Mouse (Mus musculus): ENCODE data around the gene Lep. TPM values are rescaled to one million over a fixed set of nuclear protein-coding genes. Genes with fewer than 3 reads are reported as not detected.

Gene Lep
- total RNA-seq (2021), result under 1 TPM; 0.39 to 0.66 TPM
- long read RNA-seq, experiment 1, result 0 reads
- long read RNA-seq, experiment 2, partial matches to known transcripts, result 0 of 2 reads
- long read RNA-seq, experiment 2, other reads (novel, unspliced or antisense), result 1 of 2 reads

DNA sequence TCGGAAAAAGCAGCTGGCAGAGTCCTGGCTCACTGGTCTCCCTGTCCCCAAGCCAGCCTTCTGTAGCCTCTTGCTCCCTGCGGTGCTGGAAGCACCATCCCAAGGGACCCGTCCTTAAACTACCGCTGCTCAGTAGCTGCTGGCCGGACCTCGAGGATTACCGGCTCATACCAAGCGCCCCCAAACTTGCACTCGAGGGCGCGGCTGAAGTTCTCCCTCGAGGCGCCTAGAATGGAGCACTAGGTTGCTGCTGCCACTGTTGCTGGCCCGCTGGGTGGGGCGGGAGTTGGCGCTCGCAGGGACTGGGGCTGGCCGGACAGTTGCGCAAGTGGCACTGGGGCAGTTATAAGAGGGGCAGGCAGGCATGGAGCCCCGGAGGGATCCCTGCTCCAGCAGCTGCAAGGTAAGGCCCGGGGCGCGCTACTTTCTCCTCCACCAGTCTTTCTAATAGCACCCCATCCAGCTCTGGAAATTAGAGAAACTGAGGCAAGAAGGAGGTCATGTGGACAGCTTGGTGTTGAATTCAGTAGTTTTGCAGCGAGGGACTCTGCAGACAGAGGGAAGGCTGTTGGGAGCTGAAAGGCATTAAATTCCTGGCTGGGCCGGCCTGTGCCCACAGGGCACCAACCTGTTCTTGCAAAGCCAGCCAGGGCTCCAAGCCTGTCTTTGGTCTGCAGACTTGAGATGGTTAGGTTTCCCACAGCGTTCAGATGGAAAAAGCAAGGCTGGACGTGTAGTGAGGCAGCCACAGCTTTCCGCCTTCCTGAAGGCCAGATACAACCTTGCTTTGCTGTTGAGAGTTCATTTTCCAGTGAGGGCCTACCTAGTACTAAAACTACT, at the start of gene Lep:
TSS of gene Lep (plus strand) at position 375 of the 840 bp plus-strand sequence.
- intact Hi-C loops (cut with DNase I), result no loop called here
- no peak for DNase-seq

DNA sequence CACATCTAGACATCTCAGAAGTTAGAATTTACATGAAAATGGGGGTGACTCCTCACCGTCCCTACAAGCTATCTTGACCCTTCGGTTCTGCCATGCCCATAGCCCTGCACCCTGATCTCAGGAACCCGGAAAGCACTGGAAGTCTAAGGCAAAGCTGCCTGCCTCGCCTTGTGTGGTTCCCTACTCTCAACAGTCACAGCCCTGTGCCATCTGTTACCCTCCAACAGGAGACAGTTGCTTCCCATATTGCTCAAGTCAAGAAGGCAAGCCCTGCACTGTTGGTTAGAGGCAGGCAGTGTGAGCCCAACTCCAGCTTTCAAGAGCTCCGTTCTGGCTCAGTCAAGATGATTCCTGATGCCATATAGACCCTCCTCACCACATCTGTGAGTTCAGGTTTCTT, 48.4 kb upstream of the Lep start:
- intact Hi-C loops (cut with DNase I), result no loop called here

DNA sequence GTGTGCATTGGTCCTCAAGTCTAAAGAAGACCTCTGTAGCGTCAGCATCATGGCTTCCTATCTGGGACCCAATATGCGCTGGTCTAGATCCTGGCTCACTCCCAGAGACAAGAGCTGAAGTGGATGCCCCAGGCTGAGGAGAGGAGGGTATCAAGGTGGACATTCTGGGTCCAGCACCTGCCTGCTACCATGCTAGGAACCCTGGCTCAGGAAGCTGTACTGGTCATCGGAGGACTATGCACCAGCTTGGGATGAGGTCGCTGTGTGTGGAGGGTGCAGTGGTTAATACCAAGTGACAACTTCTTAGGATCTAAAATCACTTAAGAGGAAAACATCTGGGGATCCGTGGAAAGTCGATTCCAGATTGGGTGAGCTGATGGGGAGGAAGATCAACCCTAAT, 46.8 kb upstream of the Lep start:
- intact Hi-C loops (cut with DNase I), result no loop called here
- DNase-seq, result no peak

More for the DNA sequence above, 48.4 kb upstream of the Lep start:
- DNase-seq, result no peak

DNA sequence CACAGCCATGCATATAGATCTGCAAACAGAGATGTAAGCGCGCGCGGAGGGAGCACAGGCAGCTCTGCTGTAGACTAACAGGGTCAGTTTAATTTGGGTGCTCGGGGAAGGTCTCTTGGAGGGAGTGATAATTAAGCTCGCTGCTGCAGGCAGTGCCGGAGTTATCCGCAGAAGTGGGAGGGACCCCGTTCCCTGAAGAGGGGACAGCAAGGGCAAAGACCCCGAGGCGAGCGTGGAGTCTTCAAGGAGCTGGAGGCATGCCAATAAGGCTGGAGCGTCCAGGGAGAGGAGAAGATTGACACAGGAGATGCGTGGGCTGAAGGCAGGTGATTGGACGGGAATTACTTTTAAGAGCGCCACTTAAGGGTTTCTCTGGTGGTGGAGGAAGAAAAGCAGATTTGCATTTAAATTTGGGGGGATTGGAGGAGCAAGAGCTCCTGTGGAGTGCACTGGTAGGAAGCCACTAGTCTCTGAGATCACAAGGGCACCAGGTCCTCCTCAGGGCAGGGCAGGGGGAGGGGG, 43.1 kb upstream of the Lep start:
- DNase-seq, result no peak

DNA sequence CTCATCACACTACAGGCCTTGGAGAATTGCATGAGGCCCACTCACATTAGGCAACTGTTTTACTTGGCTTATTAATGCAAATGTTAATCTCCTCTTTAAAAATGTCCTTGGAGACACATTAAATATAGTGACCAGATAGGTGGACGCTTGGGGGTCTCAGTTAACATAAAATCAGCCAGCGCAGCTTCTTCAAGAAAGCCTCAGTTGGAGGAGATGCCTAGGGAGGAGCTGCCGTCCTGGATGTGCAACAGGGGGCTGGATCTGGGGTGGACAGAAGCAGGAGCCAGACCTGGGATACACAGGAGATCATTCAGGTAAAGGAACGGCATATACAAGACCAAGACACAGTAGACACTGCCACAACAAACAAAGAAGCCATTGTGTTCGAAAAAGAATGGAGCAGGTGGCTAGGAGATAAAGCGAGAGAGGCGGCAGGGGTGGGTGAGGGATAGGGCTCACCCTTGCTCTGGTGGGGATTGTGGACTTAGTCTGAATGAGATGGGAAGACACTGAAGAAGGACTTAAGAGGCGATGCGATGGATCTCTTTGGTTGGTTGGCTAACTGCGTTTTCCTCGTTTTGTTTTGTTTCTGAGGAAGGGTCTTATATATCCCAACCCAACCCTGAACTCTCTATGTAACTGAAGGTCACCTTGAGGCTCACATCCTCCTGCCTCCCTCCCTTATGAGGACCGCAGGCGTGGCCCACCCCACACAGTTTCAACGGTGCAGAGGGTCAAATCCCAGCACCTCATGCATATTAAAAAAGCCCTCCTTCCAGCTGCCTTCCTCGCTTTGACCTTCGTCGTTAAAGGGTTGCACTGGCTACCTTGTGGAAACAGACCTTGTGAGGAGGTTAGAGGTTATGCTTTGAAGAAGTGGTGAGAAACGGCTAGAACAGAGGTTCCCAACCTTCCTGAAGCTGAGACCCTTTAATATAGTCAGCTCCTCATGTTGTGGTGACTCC, 40.0 kb upstream of the Lep start:
- no peak for DNase-seq
- intact Hi-C loops (cut with DNase I), result no loop called here

More for the DNA sequence above, 43.1 kb upstream of the Lep start:
- intact Hi-C loops (cut with DNase I), result no loop called here

DNA sequence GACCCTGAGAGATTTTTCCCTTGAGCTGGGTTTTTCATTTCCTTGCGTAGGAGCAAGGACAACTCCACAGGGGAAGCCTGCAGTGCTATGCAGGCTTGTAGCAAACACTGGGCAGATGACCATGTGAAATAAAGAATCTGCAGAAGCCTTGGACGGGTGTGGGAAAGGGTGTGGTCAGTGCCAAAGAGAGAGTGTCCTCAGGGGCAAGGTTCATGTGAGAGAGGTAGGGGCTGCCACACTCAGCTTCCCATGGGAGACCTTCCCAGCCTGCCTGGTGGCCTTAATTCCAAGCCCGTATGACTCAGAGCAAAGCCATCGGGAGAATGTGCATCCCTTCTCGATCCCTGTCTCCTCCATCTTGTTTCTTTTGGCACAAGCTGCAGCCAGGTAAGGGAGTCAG, 39.1 kb upstream of the Lep start:
- DNase-seq, result no peak
- intact Hi-C loops (cut with DNase I), result no loop called here

DNA sequence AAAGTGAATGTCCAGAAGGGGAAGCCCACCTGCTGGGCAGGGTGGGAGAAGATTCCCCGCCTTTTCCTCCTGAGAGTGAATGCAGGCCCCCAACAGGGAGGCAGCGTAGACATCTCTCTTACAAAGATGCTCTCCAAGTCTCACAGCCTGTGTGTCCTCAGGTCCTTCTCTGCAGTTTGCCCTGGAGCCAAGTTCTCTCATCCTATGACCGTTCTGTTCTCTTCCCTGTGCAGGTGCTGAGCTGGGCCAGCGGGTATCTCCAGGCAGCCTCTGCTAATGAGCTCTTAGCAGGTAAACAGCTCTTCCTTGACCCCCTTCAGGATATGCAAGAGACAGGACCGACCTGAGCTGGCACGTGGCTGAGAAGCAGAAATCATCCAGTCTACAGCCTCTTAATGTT, 38.5 kb upstream of the Lep start:
- no peak for DNase-seq
- intact Hi-C loops (cut with DNase I), result no loop called here

DNA sequence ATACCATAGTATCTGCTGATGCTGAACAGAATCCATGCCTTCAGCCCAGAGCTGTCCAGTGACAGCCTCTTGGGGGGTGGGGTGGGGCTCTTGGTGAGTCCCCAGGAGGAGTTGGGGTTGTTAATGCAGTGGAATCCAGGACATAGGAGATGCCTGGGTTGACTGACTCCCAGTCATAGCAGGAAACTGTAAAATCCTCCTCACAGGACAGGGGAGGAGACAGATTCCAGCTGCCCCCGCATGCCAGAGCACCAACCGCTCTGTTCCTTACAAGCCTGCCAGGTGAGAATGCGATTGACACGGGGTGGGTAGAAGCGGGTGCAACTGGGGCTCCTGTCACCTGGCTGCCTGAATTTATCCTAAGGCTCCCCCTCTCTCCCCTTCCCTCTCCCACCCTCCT, 37.9 kb upstream of the Lep start:
- DNase-seq, result no peak
- intact Hi-C loops (cut with DNase I), result no loop called here

DNA sequence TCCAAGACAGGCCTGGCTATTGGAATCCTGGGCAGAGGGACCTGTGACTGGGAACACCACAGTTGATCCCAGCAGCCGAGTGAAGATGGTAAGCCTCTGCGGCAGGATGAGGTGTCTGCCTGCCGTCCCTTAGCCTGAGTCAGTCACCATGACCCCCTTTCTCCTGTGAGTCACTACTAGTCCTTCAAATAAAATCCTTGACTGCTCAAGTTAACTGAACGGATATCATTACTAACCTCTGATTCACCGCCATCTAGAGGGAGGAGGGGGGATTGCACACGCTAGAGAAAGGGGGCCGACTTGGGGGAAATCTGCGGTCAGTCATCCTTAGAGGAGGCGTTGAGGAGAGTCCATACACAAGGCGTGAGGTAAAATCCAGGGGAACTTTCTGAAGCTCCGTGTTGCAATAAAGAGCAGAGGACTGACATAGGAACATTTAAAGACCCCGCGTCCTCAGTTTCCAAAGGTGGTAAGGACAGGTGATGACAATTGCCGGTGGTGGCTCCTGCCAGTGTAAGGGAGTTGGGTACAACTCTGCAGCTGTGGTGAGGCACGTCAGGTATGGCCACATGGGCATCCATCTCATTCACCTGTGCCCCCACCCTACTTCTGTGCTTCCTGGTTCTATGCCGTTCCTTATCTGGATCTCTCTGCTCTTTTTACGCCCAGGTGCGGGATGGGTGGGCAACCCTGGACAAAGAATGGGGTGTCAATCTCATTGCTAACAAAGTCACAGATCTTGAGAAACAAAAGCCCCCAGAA, 36.6 kb upstream of the Lep start:
- peak in 1 of 2 experiments; percentile 24 for DNase-seq
- intact Hi-C loops (cut with DNase I), result no loop called here

DNA sequence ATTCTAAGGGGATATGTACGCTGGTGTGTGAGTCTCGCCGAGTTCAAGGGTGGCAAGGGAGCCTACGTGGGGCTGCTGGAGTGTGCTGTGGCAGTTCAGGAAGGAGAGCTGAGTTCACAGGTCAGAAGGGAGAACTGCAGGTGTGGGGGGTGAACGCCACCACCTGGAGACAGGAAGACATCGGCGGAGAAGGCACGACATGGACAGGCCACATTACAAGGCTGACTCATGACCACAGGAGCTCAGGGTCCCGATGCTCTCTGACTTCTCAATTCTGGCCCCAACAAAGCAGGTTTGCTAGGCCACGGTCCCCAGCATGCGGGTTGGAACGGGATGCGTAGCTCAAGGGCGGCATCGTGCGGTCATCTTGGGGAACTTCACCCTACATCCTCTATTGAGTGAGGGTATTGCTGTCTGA, 36.0 kb upstream of the Lep start:
- DNase-seq, result peak; percentile 38 to 53
- intact Hi-C loops (cut with DNase I), result loop anchor here (2.0 kb wide), 1 partner anchor 75 kb away; no protein-coding TSS in a partner anchor

DNA sequence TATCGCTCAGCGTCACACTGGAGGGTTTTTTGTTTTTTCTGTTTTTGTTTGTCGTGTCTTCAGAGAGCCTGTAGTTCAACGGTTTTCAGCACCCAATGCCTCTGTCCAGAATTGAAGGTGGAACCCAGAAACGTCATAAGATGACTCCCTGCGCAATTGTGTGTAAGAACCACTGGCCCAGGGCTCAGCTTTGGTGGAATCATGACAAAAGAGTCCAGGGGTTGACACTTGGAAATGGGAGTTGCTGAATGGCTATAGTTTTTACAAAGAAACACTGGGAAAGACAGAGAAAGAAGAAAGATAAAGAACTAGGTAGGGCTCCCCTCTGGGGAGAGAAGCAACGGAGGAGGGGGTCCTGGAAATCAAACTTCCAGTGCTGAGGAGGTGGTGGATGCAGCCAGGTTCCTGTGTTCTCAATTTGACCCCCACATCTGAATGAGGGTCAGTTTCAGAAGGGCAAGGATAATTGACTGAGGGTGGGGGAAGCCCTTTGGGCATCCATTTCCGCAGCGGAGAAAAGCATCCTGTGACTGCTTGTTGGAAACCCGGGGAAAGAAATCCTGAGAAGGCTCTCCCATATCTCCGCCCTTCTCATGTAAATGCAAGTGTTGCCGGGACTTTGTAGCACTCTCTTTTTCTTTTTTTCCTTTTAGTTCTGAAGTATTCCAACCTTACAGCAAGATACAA, 34.1 kb upstream of the Lep start:
- intact Hi-C loops (cut with DNase I), result loop anchor here (2.0 kb wide), 1 partner anchor 77 kb away; no protein-coding TSS in a partner anchor
- no peak for DNase-seq

DNA sequence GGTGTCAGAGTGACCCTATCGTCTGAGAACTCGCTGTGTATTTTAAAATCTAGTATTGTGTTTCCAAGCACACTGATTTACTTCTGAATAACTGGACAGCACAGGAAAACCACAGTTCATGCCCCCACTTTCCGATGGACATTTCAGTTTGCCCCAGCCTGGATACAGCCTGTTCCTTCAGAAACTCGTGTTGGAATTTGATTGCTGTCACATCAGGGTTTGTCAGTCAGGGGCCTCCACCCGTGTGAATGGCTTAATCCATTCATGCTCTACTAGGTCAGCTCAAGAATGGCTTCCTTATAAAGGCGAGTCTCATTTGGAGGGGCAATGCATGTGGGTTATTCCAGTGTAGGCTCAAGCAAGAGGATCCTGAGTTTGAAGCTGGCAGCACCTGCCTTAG, 33.3 kb upstream of the Lep start:
- intact Hi-C loops (cut with DNase I), result no loop called here
- DNase-seq, result no peak

DNA sequence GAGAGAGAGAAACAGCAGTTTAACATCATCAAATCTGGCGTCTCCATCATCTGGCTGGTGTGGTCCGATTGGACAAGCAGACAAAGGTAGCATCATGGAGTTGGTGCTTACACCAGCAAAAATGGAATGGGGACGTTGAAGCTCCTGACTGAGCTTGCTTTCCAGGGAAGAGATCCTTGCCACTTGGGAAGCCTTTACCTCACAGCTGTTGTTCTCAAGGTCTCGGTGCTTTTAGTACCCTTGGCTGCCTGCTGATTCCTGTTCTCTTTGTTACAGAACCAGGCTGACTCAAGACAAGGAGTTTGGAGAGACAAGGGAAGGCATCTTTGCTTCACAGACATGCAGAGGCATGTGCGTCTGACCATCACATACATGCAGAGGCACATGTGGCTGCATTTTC, 31.9 kb upstream of the Lep start:
- intact Hi-C loops (cut with DNase I), result no loop called here

DNA sequence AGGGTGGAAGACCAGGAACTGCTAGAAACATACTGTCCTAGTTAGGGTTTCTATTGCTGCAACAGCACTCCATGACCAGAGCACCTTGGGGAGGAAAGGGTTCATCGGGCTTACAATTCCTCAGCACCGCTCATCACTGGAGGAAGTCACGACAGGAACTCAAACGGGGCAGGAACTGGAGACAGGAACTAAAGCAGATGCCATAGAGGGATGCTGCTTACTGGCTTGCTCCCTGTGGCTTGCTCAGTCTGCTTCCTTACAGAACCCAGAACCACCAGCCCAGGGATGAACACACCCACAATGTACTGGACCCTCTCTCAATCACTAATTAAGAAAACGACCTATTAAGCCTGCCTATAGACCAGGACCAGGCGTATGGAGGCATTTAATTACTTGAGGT, 30.5 kb upstream of the Lep start:
- DNase-seq, result no peak
- intact Hi-C loops (cut with DNase I), result no loop called here

More for the DNA sequence above, 31.9 kb upstream of the Lep start:
- DNase-seq, result no peak

DNA sequence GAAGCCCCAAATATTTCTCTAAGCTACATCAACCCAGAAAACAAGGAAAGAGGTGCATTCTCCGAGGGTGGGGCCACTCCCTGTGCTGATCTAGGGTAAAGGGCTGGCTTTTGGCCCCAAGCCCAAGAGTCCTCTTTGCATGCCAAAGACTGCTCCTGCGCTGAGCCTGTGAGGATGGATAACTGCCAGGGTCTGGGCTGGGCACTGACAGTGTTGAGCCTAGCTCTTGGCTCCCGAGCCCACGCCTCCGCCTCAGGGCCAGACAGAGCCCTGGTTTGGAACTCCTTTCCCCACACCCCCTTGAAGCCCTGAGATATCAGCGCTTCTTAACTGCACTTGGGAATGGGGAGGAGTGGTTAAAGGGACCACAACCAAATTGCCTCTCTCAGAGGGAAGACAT, 28.8 kb upstream of the Lep start:
- intact Hi-C loops (cut with DNase I), result no loop called here
- peak in 1 of 2 experiments; percentile 38 for DNase-seq

DNA sequence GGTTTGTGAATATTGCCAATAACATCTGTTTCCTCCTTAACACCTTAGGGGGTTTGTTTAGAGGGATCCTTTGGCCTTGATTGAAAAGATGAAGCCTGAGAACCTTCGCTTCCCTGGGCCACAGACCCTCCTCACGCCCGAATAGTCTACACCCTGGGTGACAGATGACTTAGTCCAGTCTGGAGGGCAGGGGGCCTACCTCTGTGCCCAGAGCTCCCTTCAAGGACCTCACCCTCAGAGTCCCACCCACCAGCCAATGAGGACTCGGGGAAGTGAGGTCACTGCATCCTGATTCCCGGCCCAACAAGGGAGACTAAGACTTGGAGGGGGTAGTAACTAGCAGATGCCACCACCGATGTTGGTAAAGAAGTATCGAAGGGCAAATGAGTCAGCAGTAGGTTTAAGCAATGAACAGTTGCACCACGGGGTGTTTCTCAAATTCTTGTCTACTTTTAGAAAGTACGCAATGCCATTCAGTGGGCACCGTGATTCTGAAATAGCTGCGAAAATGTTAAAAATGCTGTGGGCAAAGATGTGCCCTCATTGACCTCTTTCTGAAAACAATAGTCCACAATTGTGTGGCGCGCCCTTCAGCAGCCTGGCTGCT, 28.2 kb upstream of the Lep start:
- DNase-seq, result no peak
- intact Hi-C loops (cut with DNase I), result no loop called here

DNA sequence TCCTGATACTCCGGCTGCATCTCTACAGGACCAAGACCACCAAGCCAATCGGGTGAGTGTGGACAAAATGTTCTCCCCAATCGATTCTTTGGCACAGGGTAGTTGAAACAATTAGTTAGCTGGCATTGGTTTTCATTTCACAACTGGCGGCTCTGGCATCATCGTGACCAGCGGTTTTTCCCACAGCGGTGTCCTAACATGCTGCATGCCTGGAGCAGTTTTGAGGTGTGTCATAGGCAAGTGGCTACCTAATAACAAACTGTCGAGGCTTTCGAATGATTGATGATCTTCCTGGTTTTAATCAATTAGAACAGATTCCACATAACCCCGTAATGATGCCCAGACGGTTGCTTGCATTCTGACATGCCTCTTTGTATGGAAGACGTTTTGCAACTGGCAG, 27.6 kb upstream of the Lep start:
- no peak for DNase-seq
- intact Hi-C loops (cut with DNase I), result no loop called here

DNA sequence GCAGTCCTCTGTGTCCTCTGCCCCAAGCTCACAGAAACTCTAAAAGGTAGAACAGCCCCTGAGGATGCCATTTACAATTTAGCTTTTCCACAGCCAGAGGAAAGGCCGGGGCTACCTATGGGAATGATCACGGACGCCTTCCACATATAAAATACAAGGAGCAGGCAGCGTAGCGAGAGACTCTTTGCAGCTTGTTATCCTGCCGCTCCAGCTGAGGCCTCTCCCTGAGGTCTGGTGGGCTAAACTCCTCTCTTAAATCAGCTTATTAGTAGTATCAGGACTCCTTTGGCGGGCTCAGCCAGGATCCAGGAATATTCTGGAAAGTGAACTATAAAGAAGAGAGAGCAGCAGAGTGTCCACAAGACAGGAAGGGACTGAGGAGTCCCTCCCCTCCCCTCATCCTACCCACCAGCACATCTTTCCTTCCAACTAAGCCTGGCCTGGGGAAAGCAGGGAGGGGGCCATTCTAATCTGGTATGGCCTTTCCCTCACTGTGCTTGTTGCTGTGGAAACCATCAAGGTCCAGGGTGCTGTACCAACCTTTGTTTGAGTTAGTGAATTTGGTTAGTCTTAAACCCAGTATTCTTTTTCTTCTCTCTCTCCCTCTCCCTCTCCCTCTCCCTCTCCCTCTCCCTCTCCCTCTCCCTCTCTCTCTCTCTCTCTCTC, 25.9 kb upstream of the Lep start:
- intact Hi-C loops (cut with DNase I), result no loop called here
- no peak for DNase-seq

DNA sequence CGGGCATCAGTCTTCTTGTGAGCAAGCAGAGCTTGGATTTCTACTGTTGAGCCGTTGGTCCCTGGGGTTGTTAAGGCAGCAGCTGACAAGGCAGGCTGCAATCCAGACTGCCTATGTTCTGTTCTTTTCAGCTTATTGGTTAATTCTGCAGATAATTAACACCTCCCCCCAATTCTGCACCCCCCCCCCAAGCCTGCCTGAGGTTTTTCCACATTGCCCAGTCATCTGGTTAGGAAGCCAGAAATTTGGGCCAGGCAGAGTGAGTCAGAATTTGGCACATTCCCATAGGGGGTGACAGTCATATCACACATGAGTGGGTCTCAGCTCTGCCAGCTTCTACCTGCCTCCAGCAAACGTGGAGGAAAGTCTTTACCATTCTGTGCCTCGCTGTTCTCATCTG, 23.3 kb upstream of the Lep start:
- DNase-seq, result no peak
- intact Hi-C loops (cut with DNase I), result no loop called here
